Mouse (Mus musculus) megakaryocyte, adult 5-6 weeks (primary cell): ENCODE results near the gene Fbxl17. TPM values are rescaled to one million over a fixed set of nuclear protein-coding genes. Genes with fewer than 3 reads are reported as not detected.

Source experiments
- ATAC-seq: 2 replicates; pipeline ENCODE4 v1.8.0; 2016; ENCODE audit warnings: mild to moderate bottlenecking, inconsistent platforms; ENCODE audit not compliant: poor library complexity, severe bottlenecking
- total RNA-seq, 2 experiments: library from RNA; stranded (forward) in 1 of 2; stranded (reverse) in 1 of 2; fragments of 153-499, 151-499 nt in 1 of 2; fragments of 221-1000, 200-1000 nt in 1 of 2; gene quantifications; 2 replicates each; pipeline versions ENCODE4 v1.2.3 to v1.2.4; 2015 to 2017

Gene Fbxl17
- total RNA-seq, 2 experiments from 2014 or later: 5.1 to 13.0 TPM

DNA sequence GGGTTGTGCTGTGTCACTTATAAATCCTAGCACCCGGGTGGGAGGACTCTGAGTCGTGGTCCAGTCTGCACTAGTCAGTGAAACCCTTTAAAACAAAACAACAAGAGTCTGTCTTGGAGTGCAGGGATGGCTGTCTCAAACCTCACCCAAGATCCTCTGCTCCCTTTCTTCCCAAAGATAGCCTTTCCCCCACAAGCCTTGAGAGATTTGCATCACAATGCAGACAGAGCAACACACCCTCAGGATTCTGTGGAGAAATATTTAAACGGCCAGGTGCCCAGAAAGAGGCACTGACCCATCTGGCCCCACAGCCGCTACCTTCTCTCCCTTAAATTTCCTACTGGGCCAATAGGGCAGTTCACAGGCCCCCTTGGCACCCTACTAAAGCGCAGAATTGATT, 323.4 kb downstream of the Fbxl17 start:
- ATAC-seq: no peak

DNA sequence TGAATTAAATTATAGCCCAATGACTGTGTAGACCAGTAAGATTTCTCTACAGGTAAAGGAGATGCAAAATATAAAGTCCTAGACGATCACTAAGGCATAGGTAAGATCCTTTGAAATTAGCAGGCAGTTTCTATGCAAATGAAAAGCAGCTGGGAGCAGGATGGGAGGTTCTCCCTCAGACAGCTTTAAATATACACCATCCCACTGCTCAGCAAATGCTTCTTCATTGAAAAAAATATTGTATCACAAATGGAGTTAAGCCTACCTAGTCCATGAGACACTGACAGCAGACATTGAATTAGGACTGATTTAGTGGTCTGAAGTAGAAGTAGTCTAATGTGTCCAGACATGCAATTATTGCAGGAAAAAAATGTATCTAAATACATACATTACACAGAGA, 327.1 kb downstream of the Fbxl17 start:
- no peak for ATAC-seq

DNA sequence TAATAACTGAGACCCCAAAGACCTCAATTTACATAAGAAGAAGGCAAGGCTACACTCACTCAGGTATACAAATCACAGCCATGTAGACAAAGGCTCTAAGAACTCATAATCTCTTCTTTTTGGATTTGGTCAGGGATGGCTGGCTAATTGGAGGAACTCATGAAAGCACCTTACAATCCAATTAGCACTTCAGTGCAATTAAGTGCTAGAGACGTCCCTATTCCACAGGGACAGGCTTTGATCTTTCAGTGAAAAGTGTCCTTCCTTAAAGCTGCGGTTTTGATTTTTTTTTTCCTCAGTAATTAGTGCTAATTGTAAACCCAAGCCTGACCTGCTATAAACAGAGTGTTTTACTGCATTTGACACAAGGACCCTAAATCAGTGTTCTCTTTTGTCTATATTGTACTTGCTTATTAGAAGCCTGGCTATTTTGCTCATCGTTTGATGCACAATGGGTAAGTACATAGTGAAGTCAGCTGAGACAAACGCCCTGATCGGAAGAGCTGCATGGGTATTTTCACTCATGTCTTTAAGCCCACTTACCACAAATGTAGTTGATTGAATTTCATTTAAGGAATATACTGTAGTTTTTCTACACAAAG, 327.8 kb downstream of the Fbxl17 start:
- ATAC-seq: no peak

DNA sequence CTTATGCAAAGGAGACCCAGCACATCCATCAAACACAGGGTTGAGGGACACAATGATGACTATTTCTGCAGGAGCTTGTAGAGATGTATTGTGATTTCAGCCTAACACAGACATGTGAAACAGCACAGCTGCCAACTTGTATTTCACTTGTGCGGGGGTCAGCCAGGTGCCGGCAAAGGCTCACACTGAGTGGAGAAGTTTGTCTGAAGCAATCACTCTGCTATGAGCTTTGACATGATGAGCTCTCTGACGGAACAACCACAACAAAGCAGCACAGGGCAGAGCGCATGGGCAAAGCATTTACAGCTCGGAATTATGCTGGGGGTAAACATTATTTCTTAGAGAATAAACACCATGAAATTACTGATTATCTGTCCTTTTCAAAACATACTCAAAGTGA, 328.6 kb downstream of the Fbxl17 start:
- no peak for ATAC-seq

DNA sequence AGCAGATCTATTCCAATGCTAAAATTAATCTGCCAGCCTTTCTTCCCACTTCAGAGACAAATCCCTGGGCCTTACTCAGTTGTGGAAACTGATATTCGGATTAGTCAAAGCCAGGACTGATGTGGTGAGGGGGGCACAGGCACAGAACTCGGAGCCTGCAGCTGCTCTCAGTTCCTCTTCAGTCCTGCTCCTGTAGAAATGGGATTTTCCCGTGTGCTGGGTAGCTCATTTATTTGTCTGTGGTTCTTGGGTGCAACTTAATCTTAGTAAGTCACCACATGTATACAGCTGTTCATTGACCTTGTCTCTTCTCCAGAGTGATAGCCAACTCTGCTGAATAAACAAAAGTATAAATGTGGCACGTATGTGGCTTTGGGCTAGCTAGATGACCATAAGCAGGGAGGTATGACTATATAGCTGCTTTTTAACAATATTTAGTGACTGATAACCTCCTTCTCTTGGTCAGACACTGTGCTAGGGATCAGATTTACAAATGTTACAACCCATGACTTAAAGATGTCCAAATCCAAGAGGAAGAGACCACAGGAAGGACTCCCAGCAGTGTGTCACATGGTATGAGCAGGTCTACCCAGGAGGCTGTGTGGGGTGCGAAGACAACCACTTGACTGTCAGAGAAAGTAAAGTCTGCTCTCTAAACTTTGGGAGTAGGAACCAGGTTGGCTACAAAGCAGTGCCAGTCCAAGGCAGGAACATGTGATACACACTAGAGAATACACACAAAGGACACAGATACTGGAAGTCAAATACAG, 331.6 kb downstream of the Fbxl17 start:
- ATAC-seq: peak; percentile 62

DNA sequence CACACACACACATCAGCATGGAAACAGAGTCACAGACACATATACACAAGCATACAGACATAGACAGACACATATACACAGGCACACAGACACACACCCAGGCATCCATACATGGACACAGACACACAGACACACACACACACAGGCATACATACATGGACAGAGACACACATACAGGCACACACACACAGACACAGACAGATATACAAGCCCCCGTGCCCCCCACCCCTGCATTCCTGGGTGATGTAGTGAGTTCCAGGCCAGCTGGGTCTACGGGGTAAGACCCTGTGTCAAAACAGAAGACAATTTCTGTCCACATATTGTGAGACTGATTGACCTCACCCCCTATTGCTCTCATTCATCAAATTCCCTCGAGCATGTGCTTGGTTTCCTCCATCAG, 332.6 kb downstream of the Fbxl17 start:
- no peak for ATAC-seq

DNA sequence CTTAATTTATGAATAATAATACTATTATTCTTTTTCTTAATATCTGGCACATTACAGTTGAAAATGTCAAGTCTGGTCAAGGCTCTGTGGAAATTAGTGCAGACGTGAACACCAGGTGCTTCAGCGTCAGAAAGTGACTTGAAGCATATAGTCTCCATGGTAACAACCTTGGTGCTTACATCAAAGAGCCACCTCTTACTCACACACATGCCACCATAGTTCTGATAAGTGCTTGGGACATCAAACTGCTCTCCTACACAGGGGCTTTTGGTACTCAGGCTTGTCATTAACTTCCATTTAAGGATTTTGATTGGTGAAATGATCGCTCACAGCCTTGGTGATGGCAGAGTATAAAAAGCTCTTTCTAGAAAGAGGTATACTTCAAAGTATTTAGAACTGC, 333.1 kb downstream of the Fbxl17 start:
- no peak for ATAC-seq

DNA sequence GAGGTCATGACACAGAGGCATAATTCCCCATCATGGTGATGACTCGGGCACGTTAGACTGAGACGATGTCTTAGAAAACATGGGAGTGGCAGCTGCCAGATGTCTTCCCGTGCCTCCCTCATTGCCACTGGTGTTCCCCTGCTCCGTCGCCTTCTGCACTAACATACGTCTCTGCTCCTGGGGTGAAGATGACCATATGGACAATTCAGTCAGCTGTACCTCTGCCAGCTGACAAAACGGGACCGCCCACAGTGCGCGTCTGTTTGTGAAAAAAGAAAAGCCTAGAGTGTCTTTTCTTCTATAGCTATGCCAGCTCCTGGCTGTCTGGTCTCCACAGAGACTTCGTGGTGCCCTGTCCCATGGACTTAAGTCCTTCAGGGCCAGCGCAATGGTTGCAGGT, 334.0 kb downstream of the Fbxl17 start:
- no peak for ATAC-seq

DNA sequence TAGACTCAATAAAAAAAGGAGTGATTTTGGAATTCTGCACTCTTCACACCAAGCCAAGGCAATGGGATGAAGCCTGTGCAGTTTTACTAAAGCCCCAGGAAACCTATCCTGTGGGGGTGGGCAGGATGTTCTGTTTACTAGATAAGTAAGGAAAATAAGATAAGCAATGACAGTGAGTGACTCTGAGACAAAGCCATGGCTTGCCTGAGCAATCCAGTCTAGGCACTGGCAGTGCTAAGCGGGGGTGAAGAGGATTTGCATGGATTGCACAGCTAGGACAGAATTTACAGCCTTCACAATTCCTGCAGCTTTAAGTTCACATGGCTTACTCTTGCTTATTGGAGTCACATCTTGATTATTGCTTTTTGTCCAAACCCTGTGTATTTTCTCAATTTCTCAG, 335.5 kb downstream of the Fbxl17 start:
- ATAC-seq: no peak

DNA sequence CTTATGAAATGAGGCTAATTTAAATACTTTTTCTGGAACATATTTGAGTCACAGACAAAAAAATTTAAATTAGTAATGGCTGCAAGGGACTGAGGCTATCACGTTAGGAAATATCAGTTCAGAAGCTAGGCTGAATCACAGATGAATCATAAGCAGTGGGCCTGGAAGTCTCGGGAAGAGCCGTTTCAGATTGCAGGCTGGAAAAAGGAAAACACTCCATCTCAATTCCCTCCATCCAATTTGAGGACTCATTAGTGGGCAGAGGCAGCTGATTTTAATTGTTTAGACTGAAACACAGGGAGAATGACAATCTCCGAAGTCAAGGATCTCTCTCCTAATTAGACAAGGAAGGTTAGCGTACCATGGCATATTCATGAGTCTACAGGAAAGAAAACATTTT, 337.9 kb downstream of the Fbxl17 start:
- ATAC-seq: no peak

DNA sequence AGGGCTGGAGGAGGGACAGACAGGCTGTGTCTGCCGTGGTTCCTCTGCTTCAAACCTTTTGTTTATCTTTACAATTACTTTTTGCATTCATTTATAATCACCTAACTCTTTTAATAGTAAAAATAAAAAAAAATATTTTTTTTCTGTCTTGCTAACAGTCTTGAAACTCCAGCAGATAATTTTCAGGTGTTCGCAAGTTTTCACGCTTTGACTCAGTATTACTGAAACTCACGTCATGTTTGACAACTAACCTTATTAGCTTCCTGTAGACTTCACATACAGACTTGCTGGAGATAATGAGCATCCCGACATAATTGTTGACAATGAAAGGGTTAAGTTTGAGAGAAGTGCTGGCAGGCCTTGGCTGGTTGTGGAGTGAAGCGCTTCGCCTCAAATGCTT, 340.6 kb downstream of the Fbxl17 start:
- ATAC-seq: no peak

DNA sequence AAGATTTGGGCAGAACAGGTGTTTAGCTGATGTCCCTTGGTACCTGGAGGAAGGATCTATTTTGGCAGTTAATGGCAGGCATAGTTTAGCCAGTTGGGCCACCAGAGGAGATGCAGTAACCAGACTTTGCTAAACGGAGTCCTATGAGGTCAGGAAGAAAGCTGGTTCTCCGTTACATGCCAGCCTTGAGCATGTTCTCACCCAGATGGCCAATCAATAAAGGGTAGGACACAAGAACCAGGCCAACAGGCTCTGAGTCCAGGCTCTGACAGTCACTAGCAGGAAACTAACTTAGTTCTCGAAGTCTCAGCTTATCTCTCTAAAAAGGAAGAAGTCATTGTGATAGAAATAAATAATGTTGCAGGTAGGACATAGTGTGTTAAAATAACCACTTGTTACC, 341.4 kb downstream of the Fbxl17 start:
- ATAC-seq: no peak

DNA sequence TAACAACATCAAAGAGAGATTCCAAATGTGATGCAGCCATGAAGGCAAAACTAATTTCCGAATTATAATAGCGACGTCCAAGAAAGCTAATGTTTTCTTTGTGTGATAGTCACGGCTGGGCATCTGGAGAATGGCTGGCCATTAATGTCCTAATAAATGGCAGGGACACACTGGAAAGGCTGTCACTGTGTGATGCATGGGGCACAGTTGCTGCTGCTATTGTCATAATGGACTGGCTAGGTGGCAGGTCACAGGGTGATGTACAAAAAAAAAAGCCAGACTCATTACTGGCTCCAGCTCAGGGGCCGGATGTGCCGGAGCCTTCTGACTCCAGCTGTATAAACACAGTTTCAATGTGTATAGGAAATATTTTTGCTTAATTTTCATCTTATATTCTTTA, 341.9 kb downstream of the Fbxl17 start:
- ATAC-seq: no peak

DNA sequence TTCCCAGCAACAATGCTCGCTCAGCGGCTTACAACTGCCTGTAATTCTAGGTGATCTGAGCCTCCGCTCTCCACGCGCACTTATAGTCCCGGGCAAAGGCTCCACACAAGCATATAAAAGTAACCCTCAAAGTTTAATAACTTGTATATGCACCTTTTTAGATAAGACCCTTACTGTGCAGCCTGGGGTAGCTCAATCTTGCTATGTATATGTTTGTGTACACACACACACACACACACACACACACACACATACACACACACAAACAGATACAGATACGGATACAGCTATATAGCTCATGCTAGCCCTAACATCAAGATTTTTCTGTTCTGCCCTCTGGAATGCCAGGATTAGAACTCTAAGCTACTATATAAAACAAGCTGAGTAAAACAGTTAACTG, 342.8 kb downstream of the Fbxl17 start:
- no peak for ATAC-seq

DNA sequence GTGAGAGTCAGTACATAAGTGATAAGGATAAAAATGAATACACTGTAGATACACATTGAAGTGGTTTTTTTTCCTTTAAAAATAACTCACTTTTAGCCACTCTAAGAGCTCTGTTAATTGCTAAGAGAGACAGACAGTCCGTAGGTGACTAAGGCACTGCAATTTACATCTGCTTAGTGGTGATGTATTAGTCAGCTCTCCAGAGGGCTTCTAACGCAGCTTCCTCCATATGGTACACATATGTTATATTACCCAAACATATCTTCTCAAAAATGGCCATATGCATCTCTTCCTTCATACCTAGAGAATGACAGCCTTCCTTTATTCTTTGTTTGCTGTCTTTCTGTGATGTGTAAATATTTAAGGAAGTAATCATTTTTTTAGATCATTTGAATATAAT, 353.3 kb downstream of the Fbxl17 start:
- ATAC-seq: no peak

DNA sequence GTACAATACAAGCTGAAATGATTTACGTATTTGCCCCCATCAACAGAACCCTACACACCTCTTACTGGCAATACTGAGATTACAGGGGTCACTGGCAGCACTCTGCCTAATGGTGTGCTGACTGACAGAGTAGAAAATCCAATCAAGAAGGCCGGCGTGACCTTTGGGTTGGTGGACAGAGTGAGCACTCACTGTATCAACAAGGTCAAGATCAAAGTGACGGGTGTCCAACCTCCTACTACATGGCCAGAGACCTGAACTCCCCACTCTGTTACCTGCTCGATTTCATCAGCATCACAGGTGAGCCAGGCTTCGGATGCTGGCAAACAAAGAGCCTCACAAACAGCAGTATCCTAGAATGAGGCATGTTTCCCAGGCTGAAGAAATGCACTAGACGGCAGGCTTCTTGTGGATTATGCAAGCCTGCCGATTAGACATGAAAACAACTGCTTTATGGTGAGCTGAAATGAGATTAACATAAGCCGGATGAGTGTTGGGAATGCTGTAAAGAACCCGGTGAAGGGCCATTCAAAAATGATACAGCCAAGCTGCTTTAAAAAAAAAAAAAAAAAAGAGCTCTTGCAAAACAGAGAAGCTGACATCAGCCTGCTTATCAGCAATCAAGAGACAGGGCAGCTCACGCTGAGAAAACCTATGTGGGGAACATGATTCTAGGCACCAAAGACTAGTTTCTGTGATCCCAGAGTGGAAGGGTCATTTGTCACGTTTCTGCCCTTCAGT, 353.9 kb downstream of the Fbxl17 start:
- no peak for ATAC-seq

DNA sequence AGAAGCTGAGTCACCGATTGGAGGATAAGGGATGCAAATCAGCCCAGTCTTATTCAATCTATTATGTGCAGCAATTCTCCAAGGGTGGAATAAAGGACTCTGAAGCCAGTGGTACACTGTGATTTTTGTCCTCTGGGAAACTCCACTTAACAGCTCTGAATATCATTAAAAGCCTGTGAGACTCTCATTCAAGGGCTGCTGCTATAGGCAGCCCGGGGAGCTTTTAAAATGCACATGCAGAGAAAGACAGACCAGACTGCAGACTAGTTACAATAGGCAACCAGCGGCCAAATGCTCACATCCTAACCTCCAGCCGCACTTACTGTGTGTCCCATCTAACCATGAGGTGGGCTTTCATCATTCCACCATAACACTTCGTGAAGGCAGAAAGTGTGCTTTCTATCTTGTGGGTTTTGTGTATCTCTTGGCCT, 354.5 kb downstream of the Fbxl17 start:
- ATAC-seq: no peak

DNA sequence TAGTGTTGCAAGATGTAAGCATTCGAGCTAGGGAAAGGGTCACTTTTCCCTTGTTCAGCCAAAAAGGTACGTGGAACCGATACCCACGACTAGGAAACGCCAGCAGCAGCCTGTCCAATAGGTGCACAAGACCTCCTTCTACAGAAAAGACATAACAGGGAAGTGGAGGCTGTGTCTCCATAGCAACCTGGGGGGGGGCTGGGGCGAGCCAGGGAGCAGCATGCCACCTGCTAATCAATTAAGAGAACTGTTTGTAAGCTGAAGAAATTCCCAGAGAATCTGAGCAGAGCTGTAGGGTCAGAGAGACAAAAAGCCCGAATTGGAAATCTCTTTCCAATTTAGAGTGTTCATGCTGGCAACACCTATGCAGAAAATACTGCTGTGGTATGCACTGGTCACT, 356.0 kb downstream of the Fbxl17 start:
- ATAC-seq: no peak

DNA sequence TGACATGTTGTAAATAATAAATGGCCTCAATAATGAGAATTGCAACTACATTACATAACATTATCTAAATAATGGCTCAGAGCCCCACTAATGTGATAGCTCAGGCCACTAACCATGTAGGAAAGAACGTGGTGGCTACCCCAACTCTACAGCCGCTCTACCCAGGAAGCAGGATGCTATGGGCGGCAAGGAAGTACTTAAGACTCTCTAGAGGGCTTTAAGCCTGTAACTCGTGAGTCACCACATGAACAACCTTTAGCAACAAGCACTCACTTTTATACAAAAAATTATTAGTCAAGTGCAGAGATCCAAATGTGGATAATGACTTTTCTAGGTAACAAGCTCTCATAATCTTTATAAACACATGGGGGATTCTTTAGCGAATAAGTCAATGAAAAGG, 365.0 kb downstream of the Fbxl17 start:
- no peak for ATAC-seq

DNA sequence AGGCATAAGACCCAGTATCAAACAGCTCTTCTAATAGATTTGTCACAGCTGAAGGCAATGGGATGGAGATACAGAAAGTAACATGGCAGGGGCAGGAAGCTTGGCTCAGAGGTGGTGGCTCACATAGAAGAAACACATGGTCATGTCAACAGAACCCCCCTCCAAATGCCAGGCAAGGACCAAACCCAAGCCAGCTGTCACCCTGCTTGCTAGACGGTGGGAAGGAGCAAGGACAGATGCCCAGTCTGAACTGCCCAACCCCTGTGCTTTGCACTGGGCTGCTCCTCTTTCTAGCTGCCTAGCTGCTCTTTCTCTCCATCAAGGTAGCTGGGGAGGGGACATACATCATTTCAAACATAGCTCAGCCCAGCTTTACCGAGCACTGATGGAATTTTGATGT, 377.4 kb downstream of the Fbxl17 start:
- no peak for ATAC-seq

DNA sequence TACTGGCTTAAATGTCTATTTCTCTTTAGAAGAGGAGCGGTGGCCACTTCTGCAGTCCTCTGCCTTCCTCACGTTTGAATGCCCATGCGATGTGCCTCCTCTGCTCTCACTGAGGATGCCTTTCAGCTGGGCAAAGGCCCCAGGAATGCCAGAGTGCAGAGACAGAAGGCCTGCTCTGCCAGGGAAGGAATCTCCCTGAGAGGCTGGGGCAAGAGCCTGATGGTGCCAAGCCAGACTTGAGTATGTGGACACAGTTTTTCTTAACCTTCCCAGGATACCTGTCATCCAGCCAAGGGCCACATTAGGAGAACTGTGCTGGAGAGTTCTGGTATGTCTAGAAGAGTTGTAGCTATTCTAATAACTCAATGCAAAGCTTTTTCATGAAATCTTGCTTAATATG, 380.1 kb downstream of the Fbxl17 start:
- no peak for ATAC-seq

DNA sequence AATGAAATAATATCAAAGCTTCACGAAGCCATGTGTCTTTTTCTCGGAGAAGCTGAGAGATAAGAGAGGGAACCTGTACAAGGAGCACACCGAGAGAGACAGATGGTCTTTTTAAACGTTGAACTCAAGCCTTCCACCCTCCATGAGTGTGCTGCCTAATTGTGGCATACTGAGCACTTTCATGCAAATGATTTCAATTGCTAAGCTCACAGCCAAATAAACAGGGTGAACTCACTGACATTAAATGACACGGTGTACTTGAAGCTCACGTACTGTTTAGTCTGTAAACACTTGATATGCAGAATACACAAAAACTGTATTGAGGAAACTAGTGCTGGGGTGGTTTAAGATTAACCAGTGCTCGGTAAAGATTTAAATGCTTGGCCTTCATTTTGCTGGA, 380.7 kb downstream of the Fbxl17 start:
- no peak for ATAC-seq
